Mouse (Mus musculus) heart, postnatal 25 days (tissue): ENCODE measurements around the gene Cdkn2b. TPM values are rescaled to one million over a fixed set of nuclear protein-coding genes. Genes with fewer than 3 reads are reported as not detected.

ENCODE experiments used
- DNase-seq: peaks from one replicate; pipeline ENCODE4 v3.0.0; 2022; ENCODE audit warnings: low spot score
- intact Hi-C: fragments of 180-260 bp; cut with DNase I; formaldehyde crosslinking; loops from one replicate; pipeline ENCODE4 v1.15.1; 2025
- total RNA-seq, 2 experiments: library from RNA; stranded (reverse); gene quantifications; 2 replicates each; pipeline ENCODE4 v1.2.3; 2021

Gene Cdkn2b
- under 1 TPM; 0.65 to 0.87 TPM for total RNA-seq

DNA sequence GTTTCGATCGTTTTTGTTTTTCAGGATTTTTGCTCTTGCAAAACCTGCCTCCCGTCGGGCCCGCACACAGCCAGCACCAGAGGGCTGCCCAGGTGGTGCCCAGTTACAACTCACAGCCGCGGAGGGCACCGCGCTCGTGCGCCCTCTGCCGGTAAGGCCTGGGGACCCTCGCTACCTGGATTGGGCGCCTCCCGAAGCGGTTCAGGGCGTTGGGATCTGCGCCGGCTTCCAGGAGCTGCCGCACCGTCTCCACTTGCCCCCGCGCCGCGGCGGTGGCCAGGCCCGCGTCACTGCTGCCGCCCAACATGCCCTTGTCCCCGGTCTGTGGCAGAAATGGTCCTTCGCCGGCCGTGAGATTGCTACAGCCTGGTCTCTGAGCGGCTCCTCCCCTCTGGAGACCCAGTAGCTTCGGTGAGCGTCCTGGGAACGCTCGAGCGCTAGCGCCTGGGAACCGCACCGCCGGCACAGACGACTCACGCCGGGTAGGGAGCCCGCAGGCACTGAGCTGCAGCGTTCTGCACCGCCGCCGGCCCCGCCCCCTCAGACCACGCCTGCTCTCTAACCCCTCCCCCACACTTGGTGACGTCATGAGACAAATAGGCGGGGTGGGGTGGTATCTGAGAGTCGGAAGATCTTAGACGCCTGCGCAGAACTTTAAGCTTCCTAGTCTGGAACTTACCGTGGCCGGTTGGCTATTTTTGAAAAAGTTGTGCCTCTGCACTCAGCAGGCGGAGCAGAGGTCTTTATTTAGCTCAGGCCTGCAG, at the start of gene Cdkn2b:
Gene Cdkn2b (minus strand): TSS at position 549 of the 764 bp plus-strand sequence.
- intact Hi-C loops, result loop anchor here (1.0 kb wide), 1 partner anchor 15 kb away; no protein-coding TSS in a partner anchor
- peak; percentile 83 for DNase-seq

- intact Hi-C loops, result no loop called here
- DNase-seq, result no peak
Observed at GRCm38 (mm10) chr4:89360349-89360748, 49.5 kb upstream of the Cdkn2b start.

DNA sequence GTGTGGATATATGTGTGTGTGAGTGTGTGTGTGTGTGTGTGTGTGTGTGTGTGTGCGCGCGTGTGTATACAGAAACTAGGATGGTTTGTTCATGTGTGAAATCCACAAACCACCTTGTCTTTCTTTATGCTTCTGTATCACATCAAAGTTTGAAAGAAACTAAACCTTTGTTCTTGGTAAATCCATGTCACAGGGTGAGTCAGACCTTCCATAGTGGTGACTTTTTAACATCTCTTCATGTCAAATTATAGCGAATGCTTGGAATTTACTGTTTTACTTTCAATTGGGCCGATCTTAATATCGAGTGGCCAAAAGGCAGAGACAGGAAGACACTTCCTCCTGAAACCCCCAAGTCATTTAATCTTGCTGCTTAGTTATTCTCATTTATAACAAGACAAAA, 48.7 kb upstream of the Cdkn2b start:
- intact Hi-C loops, result no loop called here
- no peak for DNase-seq

DNA sequence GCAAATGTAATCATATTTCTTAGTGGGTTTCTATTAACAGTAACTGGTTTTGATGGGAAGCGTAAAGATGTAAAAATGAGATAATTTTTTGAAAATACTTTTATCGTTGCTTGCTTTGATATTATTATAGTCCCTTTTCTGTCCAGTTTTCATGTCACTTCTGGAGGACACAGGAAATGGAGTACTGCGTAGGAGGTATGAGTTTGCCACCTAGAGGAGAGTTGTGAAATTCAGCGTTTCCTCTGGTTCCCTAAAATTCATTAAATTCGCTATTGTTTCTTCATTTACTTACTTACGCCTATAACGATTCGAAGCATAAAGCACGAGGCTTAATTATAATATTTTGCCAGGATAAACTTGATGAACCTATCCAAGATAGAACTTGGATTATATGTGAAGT, 43.1 kb upstream of the Cdkn2b start:
- no peak for DNase-seq
- intact Hi-C loops, result no loop called here

DNA sequence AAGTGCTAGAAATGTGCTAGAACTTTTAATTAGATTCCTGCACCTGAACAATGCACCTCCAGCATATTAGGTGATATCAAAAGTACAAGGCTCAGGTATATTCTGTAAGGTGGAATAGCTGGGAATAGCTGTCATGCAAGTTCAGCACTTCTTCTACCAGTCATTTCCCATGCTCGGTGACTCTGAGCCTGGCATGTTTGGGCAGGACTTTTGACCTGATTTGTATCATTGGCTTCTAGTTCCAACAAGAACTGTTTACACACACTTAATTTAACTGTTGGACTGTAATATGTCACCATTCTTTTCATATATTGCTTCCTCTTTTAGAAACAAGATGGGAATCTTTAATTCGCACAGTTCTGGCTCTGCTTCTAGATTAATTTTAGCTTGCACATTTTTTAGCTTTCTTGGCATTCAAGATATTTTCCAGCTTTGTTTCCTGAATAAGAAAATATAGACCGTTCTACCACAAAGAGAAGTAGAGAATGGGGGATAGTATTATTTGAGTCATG, 42.3 kb upstream of the Cdkn2b start:
- no peak for DNase-seq
- intact Hi-C loops, result no loop called here

DNA sequence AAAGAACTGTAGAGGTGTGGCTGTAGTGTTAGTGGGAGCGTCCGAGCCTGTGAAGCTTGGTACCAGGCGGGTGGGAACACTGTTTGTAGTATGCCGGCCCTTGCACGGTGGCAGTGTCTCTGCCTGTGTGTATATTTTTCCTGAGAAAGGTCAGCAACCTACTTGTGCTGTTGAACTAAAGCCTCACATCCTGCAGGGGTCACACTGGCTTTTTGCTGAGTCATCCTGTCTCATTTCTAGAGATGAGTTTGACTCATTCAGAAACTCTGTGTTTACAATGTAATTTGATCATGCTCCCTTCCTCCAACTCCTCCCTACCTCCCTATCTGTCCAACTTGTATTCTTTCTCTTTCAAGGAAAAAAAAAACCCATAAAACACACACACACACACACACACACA, 40.6 kb upstream of the Cdkn2b start:
- DNase-seq, result no peak
- intact Hi-C loops, result no loop called here

DNA sequence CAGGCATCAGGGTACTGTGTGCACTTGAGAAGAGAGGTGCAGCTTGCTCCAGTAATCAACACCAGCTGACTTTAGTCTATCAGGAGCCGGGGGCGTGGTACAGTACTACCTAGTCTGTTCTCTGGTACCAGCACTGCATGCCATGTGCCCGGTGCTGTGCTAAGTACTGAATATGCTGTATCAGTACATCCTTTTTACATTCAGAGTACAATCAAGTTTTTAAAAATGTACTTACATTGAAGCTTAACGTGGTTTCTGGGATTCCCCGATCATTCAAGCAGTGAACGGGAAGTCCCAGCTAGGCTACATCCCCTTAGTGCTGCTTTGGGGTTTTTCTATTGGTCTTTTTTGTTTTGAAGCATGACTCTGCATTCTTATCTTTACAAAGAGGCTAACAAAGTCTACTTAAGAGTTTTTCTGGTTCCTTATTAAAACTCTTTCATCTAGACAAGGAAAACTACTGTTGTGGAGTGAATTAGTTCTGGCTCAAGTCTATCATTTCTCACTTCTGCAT, 40.2 kb upstream of the Cdkn2b start:
- no peak for DNase-seq
- intact Hi-C loops, result no loop called here

- no peak for DNase-seq
- intact Hi-C loops, result no loop called here
Observed at GRCm38 (mm10) chr4:89350391-89350790, 39.6 kb upstream of the Cdkn2b start.

GRCm38 (mm10) chr4:89348842-89349241, 38.0 kb upstream of the Cdkn2b start:
- intact Hi-C loops, result no loop called here
- DNase-seq, result no peak

GRCm38 (mm10) chr4:89313461-89313860, 2.6 kb upstream of the Cdkn2b start:
- intact Hi-C loops, result no loop called here
- DNase-seq, result no peak

DNA sequence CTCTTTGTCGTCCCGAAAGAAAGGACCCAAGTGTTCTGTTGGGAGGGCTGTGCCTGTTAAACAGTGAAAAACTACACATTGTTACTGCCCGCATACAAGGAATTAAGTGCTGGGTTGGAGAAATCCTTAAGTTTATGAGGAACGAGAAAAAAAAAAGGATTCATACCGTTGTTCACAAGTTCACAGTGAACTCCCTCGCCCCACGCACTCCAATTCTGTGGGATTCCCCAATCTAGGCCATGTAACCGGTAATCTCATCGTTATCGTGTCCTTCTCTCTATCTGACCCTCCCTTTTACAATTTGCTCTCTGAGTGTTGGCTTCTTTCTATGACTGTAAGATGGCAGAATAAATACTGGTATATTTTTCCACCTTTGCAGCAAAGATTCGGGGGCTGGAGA, 843 bp downstream of the Cdkn2b start:
- no peak for DNase-seq
- intact Hi-C loops, result loop anchor here (1.0 kb wide), 1 partner anchor 15 kb away; no protein-coding TSS in a partner anchor

- intact Hi-C loops, result no loop called here
- no peak for DNase-seq
Observed at GRCm38 (mm10) chr4:89308001-89308400, 2.8 kb downstream of the Cdkn2b start.

- no peak for DNase-seq
- intact Hi-C loops, result no loop called here
Observed at GRCm38 (mm10) chr4:89306798-89307365, 4.0 kb downstream of the Cdkn2b start.

GRCm38 (mm10) chr4:89305691-89306090, 5.1 kb downstream of the Cdkn2b start:
- intact Hi-C loops, result no loop called here

DNA sequence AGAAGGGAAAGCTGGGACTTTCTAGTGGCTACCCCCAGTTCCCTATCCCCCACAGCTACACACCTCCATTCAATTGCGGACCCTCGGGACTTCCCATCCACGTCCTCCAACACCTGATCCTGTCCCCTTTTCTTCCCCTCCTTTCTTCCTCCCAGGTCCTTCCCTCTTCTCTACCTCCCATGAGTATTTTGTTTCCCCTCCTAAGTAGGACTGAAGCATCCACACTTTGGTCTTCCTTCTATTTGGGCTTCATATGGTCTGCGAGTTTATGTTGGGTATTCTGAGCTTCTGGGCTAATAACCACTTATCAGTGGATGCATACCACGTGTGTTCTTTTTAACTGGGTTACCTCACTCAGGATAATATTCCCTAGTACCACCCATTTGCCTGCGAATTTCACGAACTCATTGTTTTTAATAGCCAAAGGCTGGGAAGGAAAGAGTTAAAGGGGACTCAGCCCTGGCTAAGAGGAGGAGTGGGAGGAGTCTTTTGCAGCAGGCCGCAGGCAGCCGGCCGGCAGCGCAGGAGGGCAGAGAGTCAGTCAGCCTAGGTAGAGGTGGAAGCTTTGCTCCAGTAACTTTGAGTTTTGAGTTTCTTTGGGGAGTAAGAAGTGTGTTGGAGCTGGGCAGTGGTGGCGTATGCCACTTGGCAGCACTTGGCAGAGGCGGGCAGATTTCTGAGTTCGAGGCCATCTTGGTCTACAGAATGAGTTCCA, 7.4 kb downstream of the Cdkn2b start:
- intact Hi-C loops, result no loop called here
- DNase-seq, result no peak

More at GRCm38 (mm10) chr4:89305691-89306090, 5.1 kb downstream of the Cdkn2b start:
- no peak for DNase-seq

- no peak for DNase-seq
- intact Hi-C loops, result no loop called here
Observed at GRCm38 (mm10) chr4:89302129-89302528, 8.7 kb downstream of the Cdkn2b start.

DNA sequence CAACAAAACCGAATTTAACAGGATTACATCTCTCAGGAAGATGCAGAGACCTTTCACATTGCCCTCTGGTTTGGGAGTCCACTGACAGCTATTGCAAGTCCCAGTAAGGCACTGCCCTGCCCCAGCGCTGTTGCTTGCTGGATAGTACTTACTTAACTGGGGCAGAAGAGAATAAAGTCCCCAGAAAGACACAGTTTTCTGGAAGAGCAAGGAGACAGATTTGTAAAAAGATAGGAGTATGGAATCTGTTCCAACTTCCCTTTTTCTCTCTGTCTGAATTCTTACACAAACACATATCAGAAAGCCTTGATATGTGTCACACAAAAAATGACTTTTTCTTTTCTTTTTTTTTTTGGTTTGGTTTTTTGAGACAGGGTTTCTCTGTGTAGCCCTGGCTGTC, 11.1 kb downstream of the Cdkn2b start:
- DNase-seq, result no peak
- intact Hi-C loops, result no loop called here

GRCm38 (mm10) chr4:89295441-89296220, 15.2 kb downstream of the Cdkn2b start:
- intact Hi-C loops, result loop anchor here (1.0 kb wide), 1 partner anchor 15 kb away; no protein-coding TSS in a partner anchor
- no peak for DNase-seq
